Mouse (Mus musculus) naive thymus-derived CD4-positive, alpha-beta T cell, adult 2 months (primary cell): Measurements from ENCODE around the gene Lrrc1.

Source experiments
- DNase-seq: peaks from one replicate; pipeline ENCODE4 v3.0.0-alpha.2; 2011; ENCODE audit warnings: low read depth

The Lrrc1 gene

DNA sequence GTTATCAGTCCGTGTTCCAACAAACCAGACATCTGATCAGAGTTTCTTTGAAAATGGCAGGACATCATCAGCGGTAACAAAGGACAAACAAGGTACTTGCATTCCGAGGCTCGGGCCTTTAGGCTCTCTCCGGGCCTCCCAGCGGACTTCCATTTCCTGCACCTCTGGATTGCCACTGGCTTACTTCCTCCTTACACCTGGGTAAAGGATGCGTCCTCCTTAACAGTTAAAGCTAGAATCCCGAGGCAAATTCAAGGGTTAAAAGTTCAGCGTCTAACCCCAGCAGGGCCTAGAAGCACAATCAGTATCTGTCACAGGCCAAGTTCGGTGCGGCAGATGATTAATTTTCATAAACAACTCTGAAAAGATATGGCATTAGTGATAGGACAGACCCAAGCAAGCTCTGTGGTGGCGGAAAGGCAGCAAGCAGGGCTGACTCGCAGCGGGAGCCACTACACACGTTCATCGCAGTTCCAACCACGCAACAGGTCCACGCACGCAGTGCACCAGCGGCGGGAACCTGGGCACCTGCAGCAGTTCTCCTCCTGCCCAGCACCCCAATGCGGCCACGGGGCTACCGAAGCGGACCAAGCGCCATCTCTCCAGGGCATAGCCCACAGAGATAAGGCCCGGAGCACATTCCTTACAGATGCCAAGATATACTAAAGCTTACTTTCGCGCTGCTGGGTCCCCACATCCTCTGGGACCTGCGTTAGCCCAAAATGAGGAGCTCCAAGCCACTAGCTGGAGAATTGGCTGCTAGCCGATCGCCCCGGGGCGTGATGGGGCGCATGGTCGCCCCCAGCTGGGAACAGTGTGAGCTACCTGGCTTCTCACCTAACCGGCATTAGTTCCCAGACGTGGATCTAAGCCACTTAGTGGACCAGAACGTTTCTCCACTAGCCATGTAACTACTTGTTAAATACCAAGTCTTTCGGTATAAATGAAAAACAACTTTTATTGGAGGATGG lies 1.0 kb downstream of the Lrrc1 start:
- peak; percentile 70 for DNase-seq

DNA sequence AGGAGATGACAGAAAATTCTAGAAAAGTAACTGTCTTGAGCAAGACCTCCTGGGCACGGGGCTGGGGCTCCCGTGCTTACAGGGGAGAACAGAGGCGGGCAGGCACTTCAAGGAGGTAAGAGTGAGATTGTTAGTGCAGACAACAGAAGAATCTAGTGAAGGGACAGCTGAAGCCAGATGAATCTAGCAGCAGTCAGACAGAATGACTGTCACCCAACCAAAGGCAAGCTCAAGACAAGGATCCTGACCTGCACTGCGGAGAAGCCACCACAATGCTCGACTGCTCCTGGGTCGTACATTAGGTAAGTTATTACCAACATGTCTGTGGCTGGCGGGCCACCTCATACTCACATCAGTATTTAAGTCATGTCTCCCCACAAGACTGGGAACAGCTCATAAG lies 3.1 kb downstream of the Lrrc1 start:
- no peak for DNase-seq

DNA sequence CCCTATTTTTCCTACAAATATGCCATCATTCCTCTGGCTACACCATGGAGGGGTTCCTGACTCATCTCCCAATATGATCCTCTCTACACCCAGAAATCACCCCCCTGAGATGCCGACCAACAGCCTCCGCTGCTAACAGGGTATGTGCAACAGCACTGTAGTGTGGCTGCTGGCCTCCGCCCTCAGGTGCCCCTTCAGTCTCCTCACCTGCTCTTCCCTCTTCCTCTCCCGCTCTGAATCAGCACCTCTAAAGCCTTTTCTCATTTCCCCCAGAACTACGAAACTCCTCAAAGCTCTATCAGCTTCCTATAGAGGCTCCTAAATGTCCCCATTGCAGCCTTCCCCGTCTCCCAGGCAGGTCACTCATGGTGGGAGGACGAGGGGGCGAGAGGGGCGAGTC lies 5.4 kb downstream of the Lrrc1 start:
- DNase-seq: no peak

DNA sequence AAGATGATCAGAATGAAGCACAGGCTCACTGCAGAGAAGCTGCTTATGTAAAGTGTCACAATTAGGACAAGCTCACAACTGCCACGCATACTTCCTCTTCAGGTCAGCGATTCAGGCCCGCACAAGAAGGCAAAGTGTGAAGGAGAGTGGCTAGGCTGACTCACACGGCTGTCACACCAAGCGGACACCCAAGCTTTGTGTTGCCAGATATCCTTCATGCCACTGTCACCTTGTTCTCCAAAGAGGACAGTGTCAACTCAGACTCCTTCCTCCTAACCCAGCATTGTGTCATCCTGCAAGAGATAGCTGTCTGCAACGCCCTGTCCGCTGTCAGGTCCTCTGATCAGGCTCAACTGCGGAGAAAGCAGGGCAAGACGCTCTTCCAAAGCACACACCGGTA lies 7.3 kb downstream of the Lrrc1 start:
- no peak for DNase-seq

DNA sequence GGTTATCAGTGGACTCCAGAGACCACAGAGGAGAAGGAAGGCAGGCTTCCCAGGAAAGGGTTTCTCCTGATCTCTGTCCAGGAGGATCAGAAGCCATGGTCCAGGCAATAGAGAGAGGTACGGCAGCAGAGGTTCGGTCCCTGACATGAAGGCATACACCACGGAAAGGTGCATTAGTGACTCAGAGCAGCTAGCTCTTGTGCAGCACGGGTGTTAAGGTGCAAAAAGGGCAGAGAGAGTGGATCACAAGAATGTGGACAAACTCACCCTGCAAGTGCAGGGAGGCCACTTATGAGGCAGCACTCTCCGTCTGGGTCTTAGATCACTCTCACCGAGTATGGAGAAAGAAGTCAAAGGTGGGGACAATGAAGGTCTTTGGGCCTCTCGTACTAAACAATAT lies 7.8 kb downstream of the Lrrc1 start:
- no peak for DNase-seq

DNA sequence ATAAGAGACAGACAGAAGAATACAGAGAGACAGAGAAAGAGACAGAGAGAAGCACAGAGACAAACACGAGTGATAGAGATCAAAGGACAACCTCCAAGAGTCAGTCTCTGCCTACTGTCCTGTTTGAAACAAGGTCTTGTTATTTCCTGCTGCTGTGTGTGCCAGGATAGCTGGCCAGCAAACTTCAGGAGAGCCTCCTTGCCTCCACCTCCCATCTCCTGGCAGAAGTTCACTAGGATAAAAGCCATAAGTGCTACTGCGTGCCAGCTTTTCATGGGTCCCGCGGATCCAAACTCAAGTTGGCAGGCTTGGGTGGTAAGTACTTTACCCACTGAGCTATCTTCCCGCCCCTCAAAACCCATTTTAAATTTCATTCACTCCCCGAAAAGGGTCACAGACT lies 8.4 kb downstream of the Lrrc1 start:
- no peak for DNase-seq

DNA sequence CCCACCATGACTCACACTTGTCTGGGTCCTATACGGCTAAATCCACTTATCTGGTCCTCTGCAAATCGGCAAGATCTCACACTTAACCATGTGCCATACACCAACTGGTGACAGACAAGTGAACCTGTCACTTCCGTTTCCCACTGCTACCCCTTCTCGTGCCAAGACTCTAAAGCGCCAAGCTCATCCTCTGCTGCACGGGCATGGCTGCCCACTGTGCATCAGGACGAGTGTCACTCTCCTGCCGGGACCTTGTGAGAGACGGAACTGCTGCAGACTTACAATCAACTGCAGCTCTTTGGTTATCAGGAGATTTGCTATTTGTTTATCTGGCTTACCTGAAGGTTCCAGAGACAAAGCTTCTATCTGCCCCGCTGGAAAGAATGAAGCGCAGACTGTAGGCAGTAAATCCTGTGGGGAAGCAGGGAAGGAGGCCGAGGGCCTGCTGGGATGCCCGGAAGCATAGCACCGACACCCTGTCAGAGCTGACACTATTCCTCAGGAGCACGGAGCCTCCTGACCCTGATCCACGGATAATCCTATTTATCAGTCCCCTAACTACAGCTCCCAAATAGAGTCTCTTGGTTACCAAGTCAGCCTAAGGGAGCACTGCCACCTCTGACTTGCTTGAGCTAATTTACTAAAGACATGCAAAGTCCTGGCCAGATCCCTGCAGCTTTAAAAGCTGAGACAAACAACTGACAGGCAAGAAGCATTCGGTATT lies 9.5 kb downstream of the Lrrc1 start:
- no peak for DNase-seq

DNA sequence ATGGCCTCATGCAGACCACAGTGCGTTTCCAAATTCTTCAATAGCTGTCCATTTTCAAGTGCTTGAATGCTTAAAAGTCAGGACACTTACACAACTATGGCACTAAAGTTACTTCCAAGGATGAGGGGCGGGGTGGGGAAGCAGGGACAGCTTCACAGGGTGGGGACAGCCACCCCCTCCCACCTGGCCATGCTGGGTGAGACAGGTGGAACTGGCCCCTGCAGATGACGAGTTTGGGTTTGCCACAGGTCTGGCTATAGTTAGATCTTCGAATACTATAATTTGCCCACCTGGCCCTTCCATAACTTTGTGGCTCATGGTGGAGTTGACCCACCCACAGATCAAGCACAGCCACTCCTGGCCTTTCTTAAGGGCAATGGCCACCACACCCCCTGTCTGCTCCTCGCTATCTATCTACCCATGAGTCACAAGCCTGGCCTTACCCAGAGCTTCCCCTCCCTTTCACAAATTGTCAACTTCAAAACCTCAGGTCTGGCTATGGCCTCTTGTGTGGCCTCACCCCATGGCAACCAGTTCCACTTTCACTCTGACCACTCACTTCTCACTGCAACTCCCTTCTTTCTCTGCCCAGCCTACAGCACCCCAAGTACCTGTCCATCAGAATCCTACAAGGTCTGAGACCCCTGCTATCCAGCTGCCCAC lies 16.2 kb downstream of the Lrrc1 start:
- DNase-seq: no peak

DNA sequence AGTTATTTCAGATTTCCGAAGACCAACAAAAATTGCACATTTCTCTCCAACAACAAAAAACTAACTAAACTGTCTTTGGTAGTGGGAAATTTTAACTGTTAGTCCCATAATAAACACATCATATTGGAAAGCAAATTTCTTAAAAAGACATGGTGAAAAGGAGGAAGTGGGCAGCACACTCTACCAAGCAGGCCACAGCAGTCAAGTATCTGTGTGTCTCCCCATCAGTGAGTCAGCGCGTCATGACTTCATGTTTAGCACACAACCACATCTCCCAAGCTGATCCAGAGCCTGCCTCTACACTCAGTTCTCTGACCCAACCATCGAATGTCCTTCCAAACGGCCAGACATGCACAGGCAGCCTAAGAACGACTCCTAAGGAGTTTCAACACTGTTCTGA lies 17.5 kb downstream of the Lrrc1 start:
- no peak for DNase-seq

DNA sequence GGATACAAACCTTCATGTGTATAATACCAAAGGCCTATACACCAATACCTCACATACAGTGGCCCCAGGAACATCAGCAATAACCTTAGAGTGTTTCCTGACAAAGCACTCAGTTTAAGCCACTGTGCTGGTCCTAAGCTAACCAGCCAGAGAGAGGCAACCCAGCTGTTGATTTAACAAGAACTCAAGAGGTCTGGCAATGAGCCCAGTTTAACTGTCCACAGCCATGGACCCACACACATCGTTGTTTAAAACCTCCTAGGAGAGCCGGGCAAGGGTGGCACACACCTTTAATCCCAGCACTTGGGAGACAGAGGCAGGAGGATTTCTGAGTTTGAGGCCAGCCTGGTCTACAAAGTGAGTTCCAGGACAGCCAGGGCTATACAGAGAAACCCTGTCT lies 18.0 kb downstream of the Lrrc1 start:
- DNase-seq: no peak

DNA sequence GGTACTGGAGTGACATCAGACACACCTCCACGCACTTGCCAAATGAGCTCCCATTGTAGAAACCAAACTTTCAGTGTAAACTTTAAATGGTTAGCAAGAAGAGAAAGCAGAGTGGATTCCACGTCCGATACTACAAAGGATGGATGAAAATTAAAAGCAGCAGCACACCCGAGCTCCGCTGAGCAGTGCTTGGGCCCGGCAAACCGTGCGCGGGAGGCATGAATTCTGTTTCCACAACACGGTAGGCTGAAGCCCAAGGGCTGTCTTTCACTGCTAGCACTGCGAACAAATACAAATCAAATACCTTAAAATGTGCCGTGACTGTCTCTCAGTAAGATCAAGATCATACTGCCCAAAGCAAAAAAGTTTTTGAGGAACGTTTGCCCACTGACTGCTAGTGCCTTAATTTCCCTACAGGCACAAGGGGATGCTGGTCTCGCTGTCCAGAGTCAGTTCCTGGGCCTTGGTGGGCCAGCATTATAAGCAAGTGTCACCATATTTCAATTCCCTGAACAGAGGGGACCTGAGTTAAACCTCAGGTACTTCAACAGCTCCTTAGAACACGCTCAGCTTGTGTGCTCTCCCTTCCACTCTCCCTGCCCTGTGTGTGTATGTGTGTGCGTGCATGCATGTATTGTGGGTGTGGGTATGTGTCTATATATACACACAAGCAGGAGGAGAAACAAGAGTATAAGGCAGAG lies 18.9 kb downstream of the Lrrc1 start:
- DNase-seq: no peak

DNA sequence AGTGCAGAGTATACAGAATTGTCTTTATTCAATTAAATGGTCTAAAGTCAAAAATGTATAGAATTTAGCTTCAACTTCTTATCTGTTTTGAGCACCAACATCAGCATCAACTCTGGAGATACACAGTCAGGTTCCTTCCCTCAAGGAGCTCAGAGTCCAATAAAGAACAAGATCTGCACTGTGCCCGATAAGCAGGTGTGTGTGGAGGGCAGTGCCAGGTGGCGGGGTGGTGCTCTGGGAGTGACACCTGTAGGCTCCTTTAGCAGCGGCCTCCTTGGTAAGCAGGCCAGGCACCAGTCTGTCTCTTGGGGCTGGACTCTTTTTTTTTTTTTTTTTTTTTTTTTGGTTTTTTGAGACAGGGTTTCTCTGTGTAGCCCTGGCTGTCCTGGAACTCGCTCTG lies 20.9 kb downstream of the Lrrc1 start:
- no peak for DNase-seq

DNA sequence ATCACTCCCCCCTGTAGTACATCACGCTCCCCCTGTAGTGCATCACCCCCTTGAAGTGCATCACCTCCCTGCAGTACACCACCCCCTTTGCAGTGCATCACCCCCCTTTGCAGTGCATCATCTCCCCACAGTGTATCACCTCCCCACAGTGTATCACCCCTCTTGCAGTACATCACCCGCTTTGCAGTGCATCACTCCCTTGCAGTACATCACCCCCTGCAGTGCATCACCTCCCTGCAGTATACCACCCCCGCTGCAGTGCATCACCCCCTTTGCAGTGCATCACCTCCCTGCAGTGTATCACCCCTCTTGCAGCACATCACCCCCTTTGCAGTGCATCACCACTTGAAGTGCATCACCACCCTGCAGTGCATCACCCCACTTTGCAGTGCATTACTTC lies 22.2 kb downstream of the Lrrc1 start:
- DNase-seq: no peak

DNA sequence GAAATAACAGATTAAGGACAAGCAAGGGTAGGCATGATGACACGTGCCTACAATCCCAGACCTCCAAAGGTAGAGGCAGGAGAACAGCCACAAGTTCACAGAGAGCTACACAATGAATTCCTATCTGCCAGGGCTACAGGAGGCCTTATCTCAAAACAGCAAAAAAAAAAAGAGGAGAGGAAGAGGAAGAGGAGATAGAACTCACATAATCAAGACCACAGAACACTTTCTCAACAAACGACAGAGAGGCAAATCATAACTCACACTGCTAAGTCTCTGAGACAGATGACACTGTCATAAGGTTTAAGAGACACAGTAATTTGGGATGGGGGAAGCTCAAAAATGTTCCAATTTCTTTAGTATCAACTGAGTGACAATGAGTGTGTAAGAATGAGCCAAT lies 25.5 kb downstream of the Lrrc1 start:
- DNase-seq: no peak

DNA sequence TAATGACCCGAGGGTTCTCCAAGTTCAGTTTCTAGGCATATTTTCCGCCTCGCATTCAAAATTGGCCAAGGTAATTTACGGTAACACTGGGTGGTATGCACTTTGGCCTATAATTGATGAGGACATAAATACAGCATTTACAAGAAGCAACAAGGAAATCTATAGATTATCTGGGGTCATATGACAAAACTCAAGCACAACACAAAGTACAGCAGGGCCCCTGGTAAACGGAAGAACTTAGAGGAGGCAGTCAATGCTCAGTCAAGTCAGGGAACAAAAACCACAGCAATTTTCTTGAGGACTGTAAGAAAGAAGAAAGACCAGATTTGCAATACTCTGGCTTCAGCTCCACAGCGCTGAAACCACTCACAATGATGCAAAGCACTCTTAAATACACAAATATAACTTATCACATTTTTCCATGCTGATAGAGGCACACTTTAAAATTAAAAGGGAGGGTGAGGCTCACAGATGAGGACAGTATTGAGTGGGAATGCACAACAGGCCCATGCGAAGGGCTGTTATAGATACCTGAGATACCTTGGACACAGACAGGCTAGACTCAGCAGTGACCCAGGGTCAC lies 27.8 kb downstream of the Lrrc1 start:
- DNase-seq: no peak

DNA sequence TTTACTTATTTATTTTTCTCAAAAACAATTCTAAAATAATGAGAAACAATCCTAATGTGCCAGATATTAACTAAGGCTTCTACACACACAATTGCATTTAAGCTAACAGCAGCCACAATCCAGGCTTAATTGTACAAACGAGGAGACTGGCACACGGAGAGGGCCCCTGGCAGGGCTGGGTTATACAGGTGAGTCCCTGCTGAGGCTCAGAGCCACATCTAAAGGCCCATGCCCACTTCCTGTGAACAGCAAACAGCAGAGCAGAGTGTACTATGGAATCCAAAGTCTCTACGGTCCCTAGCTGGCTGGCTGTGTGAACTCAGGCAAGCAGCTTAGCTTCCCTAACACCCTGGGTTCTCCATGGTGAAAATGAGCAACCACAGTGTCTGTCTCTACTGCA lies 30.8 kb downstream of the Lrrc1 start:
- peak; percentile 85 for DNase-seq

DNA sequence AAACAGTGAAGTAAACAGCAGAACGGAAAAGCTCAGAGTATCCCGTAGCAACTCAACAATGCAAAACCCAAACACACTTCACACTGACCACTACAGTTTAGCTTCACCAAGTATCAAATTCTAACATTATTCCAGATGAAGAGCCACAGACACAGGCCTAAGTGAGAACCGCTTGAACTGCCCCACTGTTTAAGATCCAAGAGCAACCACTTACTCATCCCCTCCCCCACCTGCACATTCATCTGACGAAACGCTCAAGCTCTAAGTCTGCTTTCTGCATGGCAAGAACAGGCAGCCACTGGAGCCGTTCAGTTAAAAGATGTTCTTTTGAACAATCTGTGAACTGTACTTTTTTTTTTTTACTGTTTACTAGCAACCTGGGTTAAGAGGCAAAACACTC lies 32.5 kb downstream of the Lrrc1 start:
- DNase-seq: peak; percentile 55

DNA sequence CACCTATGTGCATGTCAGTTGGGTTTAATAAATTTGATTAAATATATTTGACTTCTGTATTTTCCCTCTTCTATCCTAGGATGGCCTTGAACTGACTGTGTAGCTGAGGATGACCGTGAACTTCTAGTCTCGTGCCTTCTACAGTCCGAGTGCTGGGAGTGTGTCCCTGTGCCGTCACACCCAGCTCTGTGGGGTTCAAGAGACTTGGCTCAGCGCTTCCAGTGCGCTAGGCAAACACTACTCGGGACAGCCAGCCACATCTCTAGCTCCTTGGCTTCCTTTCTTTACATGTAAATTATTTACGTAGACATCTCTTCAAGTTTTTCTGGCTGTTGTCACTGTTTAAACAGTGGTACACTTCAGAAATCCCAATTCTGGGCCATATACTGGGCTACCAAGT lies 34.1 kb downstream of the Lrrc1 start:
- DNase-seq: no peak

DNA sequence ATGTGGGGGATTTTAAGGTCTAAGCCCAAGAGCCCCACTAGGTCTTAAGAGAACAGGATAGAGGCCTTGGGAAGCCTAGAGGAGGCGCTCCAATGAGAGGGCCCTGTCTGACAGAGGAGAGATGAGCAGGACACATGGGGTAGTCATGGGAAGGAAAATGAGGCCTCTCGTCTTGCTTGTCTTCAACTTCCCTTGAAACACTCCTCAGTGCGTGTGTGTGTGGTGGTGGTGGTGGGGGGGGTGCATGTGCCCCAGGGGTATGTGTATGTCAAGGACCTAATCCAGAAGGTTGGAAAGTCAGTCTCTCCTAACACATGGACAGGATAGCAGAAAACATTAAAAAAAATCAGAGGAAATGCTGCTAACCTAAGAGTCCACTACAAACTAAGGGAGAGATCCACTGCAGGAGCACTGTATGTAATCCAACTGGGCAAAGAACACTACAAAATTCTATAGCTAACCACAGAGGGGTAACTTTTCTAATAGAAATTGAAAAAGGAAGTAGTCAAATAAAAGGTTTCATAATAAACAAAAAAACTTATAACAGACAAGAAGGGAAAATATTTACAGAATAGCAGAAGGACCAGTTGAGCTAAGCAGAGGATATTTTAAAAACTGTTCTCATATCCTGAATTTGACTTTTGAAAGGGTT lies 36.8 kb downstream of the Lrrc1 start:
- DNase-seq: no peak

DNA sequence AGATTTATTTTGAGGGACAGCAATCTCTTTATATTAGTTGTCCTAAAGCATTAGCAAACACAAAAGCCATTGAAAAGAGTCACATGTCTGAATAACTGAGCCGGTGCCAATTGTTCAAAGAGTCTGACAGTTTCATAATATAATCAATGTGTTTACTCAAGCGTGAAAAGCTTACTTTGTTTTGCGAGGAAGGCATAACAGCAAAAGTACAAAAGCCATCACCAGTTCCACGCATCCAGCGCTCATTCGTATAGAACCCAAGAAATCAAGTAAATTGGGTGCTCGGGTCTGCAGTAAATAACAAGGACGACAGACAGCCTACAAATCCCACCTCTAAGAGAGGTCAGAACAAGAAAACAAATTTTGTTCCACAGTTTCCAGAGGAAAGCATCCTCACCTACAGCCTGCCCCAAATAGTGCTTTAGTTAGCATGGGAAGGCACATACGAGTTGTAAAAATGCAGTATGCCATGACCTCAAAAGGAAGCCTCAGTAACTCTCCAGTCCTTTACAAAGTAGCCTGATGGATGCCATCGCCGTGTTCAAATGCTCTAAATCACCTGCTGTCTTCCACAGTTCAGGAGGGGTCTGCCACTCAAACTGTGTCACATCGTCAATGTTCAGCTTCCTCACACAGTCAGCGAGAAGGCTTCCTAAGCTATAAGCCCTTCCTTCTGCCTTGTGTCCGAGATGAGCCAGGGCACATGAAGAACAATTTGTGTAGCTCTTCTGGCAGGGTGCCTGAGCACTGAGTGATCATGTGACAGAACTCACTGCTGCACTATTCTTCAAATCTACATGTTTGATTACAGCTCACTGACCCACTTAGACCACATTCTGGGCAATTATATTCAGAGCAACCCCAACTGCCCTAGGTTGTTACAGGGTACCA lies 41.9 kb downstream of the Lrrc1 start:
- no peak for DNase-seq
